Mouse (Mus musculus) lung, postnatal 14 days (tissue): ENCODE measurements around the gene Osbpl9.
A peak's percentile ranks its signal among the peaks of the same experiment; 100 is the strongest.

ENCODE experiments used
- DNase-seq: peaks from one replicate; pipeline ENCODE4 v3.0.0; 2021

Gene Osbpl9

DNA sequence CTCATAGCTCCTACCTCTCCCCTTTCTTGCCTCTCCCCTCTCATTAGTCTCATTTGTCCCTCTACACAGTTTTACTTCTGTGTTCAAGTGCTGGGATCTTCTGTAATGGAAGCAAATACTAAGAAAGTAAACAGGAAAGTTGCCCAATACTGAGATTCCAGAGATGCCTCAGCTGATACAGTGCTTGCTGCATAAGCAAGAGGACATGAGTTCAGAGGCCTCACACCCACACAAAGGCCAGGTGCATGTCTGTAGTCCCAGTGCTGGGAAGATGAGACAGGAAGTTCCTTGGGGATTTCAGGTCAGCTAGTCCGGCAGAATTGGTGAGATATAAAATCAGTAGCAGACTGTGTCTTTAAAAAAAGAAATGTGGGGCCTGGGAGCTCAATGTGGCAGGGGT is 2.3 kb upstream of the Osbpl9 start:
- peak; percentile 18 for DNase-seq

DNA sequence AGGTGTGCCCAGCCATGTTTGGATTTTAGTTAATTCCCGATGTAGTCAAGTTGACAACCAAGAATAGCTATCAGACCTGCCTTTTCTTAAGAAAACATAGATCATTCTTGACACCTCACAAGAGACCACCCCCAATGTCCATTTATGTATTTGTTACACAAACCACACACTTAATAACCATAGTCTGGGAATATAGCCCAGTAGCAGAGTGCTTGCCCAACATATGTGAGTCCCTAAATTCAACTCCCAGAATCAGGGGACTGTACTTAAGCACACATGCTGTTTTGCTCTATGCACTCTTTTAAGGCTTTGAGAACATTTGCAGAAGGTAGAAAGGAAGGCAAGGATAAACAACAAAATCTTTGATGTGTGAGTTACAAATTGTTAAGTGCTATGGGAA is 1.9 kb upstream of the Osbpl9 start:
- DNase-seq, result no peak

DNA sequence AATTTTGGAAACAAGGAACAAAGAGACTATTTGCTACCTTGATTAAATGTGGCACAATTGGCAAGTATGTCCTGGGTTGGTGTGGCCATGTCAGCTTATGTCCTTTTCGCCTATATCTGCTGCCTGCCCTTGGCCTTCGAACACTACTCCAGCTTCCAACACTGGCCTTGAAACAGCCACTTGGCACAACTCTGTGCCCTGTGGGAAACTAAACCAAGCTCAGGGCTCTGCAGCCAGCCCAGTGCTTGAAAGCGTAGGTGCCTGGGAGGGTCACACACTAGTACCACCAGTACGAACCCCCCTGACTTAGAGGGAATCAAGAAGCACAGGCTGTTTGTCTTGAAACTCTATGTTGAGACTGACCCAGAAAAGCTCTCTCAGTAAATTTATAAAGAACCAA is 3.0 kb downstream of the Osbpl9 start:
- no peak for DNase-seq

DNA sequence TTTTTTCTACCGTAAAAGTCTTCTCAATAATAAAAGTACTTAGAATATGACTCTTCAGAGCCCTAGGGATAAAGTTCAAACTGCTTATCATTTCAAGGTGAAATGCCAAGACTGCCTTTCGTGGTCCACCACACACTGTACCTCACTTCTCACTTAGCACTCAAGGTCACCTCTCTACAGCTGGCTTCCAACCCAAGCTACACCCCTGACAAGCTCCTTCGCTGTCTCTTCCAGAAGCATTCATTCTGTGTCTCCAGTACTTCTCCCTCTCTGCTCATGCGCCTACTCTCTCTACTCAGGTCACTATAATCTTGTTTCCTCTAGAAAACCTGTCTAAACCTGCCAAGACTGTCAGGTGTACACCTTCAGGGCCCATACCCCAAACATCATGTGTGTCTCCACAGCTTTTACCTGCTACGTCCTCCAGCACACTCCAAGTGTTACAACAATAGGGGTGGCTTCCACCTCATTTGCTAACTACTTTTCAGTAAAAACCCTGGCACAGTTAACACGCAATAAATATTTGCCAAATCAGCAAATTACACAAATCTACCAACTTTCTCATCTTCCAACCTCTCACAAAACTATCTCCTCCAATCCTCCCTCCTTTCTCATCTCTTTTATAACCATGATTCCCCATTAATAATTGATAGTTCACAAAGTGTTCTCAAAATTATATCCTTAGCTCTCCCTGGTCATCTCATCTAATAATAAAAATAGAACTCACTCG is 6.0 kb downstream of the Osbpl9 start:
- DNase-seq, result no peak

DNA sequence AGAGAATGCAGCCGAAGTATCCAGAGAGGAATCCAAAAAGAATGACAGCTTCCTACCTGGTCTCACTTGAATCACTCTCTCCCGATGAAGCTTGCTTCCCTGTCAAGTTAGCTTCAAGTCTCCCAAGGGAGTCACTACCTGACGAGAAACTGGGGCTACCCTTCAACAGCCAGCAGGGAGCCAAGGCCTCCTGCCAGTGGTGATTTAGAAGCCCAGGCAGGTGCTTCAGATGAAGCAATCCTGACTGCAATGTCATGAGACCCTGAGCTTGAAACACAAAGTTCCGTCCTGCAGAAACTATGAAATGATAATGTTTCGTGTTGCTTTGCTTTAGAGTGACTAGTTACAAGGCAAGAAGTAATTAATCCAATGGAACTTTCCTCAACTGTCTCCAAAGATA is 8.2 kb downstream of the Osbpl9 start:
- DNase-seq, result no peak

DNA sequence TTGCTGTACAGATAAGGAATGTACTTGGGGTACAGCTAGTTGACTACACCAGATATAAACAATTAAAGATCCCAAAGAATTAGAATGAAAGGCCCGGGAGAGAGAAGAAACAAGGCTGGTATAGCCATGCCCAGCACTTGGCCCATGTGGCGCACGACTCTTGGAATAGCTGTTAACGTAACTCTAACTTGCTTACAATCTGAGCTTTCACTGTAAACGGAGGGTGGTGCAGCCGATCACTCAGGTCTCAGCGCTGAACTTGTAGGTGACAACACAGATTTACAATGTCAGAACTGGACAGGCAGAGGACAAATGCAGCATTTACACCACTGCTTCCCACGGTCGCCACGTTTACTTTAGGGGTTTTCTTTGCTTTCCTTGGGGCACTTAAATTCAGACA is 10.5 kb downstream of the Osbpl9 start:
- DNase-seq, result no peak

DNA sequence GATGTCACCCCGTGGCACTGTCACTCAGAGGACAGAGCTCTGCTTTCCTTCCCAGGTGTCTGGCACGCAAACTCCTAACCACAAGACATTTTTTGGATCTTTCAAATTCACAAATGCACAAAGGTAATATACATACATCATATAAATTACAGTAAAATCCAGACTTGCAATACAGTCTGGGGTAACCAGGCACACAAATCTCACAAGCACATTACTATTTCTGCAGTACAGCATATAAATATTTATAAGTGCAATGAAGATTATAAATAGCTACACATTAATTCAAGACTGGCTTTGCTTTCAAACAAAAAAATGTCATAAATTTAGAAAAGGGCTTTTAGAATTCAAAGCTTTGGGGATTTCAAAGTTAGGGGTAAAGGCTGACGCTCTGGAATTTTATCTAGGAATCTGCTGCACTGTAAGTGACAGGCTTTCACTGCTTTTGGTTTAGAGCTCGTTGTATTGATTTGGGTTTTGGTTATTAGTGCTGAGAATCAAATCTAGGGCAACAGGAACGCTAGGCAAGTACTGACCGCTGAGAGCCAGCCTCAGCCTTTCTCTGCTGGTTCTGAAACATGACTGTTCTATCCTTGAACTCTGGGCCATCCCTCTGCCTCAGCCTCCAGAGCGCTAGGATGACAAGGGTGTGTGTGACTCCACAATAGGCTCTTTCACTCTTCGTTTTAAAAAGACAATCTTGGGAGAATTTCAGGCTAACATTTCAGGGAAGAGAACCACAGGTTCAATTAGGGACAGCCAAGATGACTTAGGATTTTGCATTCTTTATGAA is 16.3 kb downstream of the Osbpl9 start:
- DNase-seq, result no peak

DNA sequence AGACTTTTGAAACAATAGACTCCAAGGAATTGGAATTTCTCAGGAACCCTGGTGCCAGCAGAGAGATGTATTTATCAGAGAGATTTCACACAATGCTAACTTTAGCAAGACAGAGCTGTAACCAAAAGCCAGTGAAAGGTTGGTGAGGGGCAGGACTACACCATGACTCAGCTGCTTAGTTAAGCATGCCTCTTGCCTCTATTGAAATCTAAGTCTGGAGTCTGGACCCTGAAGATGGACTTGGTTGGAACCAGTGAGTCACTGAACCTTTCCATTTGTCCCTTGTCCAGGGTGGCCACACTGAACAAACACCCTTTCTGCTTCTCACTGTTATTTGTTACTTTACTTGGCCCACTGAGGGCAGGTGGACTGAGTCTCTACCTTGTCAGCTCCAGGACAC is 26.4 kb downstream of the Osbpl9 start:
- no peak for DNase-seq

DNA sequence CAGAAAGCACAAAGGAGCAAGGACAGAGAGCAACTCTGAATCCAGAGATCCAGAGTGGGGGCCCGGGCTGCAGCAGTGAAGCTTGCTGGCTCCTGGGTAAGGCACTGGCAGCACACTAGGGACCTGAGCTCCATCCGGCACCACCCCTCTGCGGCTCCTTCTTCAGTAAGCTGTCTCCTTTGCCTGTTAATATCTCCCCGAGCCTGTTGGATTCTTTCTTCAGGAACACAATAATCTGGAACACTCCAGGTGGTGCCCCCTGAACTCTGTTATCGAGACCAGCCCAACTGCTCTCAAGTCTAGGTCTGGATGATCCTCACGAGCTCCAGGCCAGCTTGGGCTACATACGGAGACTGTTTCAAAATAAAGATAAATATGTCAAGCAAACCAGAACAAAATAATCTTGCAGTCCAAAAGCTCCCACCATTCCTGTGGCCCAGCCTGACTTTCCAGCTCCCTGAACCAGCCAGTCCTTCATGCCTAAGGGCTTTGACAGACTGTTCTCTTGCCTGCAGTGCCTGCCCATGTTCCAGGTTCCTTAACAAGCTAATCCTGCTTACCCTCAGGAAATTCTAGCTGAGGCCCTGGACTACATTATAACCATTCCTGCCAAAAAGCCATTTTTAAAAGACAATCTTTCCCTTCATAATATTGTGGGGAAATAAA is 28.2 kb downstream of the Osbpl9 start:
- peak; percentile 8 for DNase-seq

DNA sequence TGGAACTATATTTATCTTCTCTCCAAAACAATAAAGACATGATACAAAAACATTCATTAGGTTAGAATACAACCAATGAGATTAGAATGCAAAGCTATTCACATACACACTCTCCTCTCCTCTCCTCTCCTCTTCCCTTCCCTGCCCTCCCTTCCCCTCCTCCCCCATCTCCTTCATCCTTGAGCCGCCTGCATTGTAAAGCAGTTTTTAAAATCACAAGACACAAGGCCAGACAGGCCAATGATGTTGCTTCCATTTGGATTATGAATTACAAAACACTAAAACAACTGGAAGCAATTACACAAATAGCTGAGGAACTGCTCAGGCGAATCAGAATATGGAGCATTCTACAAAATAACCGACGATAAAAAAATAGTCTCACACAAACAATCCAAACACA is 28.7 kb downstream of the Osbpl9 start:
- no peak for DNase-seq

DNA sequence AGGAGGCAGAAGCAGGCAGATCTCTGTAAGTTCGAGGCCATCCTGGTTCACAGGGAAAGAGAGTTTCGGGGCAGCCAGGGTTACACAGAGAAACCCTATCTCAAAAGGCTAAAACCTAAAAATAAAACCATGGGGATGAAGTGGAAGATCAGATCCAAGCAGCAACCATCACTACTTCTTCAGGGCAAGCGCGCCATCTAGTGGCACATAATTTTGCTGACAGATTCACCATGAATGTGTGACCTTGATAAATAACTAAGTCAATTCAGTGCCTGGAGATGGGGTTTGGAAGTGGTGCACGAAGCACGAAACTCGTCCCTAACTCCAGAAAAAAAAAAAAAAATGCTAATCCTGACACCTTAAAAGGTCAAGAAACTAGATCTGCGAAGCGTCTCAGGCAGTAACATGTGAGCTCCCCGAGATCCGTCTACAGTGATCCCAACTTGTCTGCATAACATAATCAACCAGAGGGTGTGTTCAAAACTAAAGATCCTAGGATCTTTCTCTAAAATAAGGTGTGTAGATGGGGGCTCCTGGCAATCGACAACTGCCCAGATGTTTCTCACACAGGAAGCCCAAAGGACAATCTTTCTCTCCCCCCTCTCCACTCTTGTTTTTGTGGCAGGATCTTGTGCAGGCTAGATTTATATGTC is 36.4 kb downstream of the Osbpl9 start:
- DNase-seq, result peak; percentile 92

DNA sequence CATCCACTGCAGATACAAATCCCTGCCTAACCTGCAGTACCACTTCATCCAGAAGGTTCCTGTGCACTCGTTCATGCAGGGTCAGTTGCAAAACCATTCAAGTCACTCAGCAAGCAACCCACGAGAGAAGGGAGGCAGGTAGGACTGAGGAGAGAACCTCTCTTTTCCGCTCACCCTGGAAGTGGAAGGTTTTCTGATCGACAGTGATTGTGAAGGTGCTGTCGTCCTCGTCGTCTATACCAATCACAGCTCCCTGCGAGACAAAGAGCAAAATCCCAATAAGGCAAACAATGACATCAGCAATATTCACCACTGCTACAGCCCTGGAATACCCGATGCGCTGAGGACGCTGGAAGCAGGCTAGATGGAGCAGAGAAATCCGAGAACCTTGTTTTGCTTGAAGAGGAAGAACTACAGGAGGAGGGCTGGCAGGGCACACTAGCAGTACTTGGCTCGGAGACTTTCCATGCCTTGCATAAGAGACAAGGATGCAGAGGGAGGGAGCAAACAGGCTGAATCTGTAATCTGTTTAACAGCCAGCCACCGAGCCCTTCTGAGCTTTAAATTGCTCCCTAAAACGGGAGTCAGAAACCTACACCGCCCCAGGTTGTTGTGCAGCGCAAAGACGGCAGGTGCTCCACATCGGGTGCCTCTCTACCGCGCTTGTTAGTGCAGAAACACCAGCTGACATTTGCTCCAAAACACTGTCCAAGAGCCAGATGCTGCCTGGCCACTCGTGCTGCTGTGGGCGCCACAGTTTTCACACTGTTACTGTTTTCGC is 45.4 kb downstream of the Osbpl9 start:
- peak; percentile 44 for DNase-seq

DNA sequence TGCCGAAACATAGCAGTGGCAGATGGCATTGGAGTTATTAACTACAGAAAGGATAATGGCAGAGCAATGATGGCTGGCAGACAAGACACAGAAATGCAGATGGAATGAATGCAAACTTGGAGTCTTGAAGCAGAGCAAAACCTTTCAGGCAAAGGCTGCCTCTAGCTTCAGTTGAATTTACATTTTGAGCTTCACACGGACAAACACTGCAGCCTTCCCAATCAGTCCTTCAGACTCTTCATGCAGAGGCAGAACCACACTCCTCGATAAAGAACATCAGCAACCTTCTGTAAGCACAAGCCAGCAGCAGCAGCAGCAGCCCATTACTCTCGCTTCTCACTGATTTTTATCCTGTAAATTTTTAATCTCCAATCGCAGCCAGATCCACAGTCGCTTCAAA is 46.0 kb downstream of the Osbpl9 start:
- DNase-seq, result no peak

DNA sequence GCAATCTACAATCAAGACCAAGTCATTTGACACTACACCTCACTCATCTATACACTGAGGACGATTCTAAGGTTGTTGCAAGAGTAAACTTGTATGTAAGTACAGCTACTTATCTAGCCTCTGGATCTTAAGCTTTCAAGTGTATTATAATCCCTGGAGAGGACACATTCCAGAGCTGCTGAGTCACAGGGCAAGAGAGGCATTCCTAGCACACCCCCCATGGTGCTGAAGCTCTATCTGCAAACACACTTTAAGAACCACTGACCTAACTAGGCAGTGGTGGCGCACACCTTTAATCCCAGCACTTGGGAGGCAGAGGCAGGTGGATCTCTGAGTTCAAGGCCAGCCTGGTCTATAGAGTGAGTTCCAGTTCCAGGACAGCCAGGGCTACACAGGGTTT is 51.9 kb downstream of the Osbpl9 start:
- no peak for DNase-seq

DNA sequence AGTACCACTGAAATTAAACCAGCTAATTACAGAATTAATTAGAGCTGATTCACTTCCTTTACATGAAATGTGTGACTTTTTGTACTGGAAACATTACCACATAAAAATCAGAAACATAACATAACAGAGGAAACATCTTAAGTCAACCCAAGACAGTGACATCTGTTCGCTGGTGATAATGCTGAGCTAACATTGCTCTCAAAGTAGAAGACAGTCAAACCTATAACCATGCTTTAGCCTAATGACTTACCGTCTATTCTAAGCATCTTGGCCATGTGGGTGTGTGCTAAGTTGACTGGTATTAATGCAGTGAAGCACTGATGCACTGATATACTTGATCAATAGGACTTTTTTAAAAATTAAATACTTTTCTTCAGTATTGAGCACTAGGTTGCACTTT is 52.7 kb downstream of the Osbpl9 start:
- no peak for DNase-seq

DNA sequence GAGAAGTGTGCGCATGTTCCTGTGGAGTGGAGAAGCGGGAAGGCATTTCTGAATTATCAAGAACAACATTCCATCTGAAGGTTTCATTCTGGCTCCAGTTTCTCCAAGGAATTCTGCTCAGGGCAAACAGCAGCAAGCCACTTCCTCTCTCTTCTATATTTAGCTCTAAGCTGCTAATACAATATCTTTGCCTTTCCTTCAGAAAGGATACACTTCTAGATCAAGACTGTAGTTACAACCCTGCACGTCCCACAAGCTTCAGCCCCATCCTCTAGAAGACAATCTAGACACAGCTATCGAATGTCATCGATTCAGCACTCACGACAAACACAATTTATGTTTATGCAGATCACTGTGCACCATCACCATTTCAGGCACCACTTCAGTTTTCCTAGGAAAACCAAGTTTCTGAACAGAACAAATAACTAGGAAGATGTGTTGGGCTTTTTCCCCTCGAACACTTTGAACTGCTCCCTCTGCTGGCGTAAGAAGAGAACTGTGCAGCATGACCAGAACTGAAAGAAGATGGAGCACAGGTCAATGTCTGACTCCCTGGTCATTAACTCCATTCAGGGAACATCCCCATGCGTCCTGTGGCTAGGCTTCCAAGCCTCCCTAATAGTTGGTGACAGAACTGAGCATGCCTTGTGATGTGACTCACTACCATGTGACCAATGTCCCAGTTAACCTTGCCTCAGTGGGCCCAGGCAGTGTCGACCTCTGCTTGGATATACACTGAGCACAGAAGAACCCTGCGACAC is 54.6 kb downstream of the Osbpl9 start:
- peak; percentile 69 for DNase-seq

DNA sequence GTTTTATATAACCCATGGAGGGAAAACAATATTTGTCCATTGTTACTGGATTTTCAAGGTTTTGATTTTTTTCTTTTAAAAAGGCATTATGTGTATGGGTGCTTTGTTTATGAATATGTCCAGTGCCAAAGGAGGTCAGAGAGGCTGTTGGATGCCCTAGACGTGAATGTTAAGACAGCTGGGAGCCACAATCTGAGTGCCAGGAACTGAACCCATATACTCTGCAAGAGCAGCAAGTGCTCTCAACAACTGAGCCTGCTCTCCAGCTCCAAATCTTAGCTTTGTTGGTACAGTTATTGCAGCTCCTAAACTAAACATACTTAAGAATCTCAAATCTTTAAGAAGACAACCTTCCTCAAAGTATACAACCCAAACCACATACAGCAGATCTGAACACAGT is 59.0 kb downstream of the Osbpl9 start:
- no peak for DNase-seq

DNA sequence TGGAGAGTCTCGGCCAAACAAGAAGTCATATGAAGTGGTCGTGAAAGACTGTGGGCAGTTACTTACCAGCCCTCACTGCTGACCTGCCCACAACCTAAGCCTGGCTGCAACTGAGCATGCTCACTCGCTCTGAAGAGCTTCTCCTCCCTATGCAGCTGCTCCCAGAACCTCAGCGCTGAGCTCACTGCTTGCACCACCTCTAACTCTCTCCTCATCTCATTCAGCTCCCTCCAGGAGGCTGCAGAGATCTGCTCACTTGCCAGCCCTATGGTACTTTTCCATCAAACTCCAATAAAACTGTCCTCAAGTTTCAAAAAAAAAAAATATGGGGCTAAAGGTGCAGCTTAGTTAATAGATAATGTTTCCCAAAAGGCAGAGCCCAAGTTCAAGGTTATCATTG is 63.5 kb downstream of the Osbpl9 start:
- no peak for DNase-seq

DNA sequence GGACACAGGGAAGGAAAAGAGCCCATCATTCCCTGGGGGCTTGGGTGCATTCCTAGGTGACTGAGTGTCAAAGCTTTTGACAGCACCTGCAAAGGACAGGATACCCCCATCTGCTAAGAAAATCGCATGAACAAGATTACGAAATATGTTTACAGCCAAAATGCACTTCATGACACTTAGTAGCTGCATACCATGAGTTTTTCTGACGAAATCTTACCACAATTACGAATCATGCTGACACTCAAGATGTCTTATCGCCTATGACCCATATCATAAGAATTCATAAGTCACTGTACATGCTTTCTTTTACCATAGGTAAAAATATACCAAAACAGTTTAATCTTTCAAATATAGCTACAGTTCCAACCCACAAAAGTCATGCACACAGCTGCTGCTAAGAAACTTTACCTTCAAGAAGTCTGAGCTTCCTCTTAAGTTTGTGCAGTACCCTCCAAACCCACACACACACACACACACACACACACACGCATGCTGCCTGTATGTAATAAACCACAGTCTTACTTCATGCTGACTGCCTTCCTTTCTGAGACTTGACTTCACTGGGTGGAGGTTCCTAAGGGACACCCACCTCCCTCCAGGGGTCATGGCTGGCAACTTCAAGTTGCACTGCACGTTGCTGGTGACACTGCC is 65.5 kb downstream of the Osbpl9 start:
- DNase-seq, result peak; percentile 34

DNA sequence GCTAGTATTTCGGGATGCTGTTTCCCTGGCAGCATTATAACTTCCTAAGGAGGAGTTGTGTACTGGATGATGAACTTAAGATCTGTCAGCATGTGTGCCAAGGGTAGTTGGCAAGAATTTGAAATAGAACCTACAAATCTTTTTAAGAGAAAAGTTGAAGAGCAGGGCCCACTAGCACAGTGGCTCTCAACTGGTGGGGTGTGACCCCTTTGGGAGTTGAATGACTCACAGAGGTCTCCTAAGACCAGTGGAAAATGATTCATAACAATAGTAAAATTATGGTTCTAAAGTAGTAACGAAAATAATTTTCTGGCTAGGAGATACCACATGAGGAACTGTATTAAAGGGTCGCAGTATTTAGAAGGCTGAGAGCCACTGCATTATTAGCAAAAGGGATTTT is 67.1 kb downstream of the Osbpl9 start:
- DNase-seq, result no peak

DNA sequence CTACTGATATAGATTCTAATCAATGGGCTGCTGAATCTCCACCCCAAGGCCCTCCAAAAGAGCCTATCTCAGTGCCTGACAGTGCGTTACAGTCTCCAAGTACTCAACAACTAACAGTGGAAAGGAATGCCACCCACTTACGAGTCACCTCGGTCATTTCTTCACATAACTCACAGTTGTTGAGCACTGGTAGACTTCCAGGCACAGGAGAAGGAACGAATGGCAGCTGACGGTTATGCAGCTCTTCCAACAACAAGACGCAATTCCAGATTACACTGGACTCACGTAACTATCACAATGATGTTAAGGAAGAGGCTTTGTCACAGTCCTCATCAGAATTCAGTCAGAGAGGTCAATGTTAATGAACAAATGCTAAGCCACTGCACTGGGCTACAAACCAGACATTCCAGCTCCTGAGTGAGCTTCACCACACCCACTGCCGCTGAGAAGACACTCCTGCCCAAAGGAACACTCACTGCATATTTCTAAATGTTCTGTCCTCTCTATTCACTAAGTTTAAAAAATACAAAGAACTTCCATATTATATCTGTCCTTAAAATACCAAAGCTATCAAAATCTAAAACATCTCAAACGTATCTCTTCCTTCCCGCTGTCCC is 70.7 kb downstream of the Osbpl9 start:
- no peak for DNase-seq
